Mouse (Mus musculus) forebrain, embryonic 11.5 days (tissue): ENCODE measurements around the gene Tomm40. TPM values are rescaled to one million over a fixed set of nuclear protein-coding genes. Genes with fewer than 3 reads are reported as not detected.

Source experiments
- ATAC-seq: fragments of 200-750 bp; cut with Nextera tagmentation; replicated peaks from 2 replicates; pipeline ENCODE4 v1.8.0; 2017; ENCODE audit warnings: moderate TSS enrichment; ENCODE audit not compliant: low FRiP score
- DNase-seq: peaks from one replicate; pipeline ENCODE4 v3.0.0-alpha.2; 2017; ENCODE audit warnings: low spot score
- H3K27ac ChIP-seq: fragments of 300-500 bp; sonication (generic); 2 replicates; pipeline ENCODE4 v1.5.1; 2014; ENCODE audit warnings: low read depth, low read length
- H3K27me3 ChIP-seq: fragments of 300-500 bp; sonication (generic); 2 replicates; pipeline ENCODE4 v1.6.1; 2014; ENCODE audit warnings: mild to moderate bottlenecking, low read length, mixed read lengths; ENCODE audit not compliant: control insufficient read depth, insufficient read depth
- H3K36me3 ChIP-seq: fragments of 300-500 bp; sonication (generic); 2 replicates; pipeline ENCODE4 v1.6.1; 2014; ENCODE audit warnings: mild to moderate bottlenecking, low read length, moderate library complexity, mixed read lengths; ENCODE audit not compliant: control insufficient read depth, insufficient read depth
- H3K4me1 ChIP-seq: fragments of 300-500 bp; sonication (generic); replicated peaks from 2 replicates; pipeline ENCODE4 v1.6.1; 2014; ENCODE audit warnings: low read length, mixed read lengths; ENCODE audit not compliant: control insufficient read depth, insufficient read depth
- H3K4me2 ChIP-seq: fragments of 300-500 bp; sonication (generic); 2 replicates; pipeline ENCODE4 v1.6.1; 2014; ENCODE audit warnings: low read depth, mild to moderate bottlenecking, low read length, moderate library complexity, mixed read lengths; ENCODE audit not compliant: severe bottlenecking
- H3K4me3 ChIP-seq: fragments of 300-500 bp; sonication (generic); 2 replicates; pipeline ENCODE4 v1.5.1; 2014; ENCODE audit warnings: low read depth, low read length
- H3K9ac ChIP-seq: fragments of 300-500 bp; sonication (generic); 2 replicates; pipeline ENCODE4 v1.6.1; 2014; ENCODE audit warnings: low read length
- H3K9me3 ChIP-seq: fragments of 300-500 bp; sonication (generic); 2 replicates; pipeline ENCODE4 v1.6.1; 2016; ENCODE audit warnings: low read length, mixed read lengths; ENCODE audit not compliant: control insufficient read depth
- WGBS: fragments of 180-500 bp; shearing (Covaris S2); extraction: QIAGEN DNeasy Blood & Tissue Kit; methylation state at CpG from one replicate; pipeline ENCODE4 v1.1.7; 2014; 5-methylcytosine and 5-hydroxymethylcytosine counted together
- polyA plus RNA-seq: library from polyadenylated mRNA; unstranded; fragments of >200 nt; fragmentation: Nextera tagmentation; extraction: Ambion mirVana; gene quantifications from 2 replicates; pipeline ENCODE4 v1.2.1, GENCODE M21; 2014

Gene Tomm40
- polyA plus RNA-seq, 1 experiment from 2014 or later: 160 TPM

GRCm38 (mm10) chr7:19754065-19754464 is 38.8 kb upstream of the Tomm40 start:
- ATAC-seq (no peak), DNase-seq (no peak)
- Histone ChIP-seq H3K4me1 (peaks cover 2% of the 10 kb centered on the region; the same call in 1 of the 2 replicates), H3K4me2 (no peak overlapping the region), H3K36me3 (no peaks in the 10 kb centered on the region), H3K9me3 (no peaks in the 10 kb centered on the region), H3K9ac (no peak overlapping the region), H3K4me3 (no peak overlapping the region), H3K27ac (no peak overlapping the region), H3K27me3 (no peaks in the 10 kb centered on the region)
- WGBS: 88% methylated on average over 1 of the region's 1 CpGs

- no peak overlapping the region for H3K4me3 ChIP-seq
- H3K27ac ChIP-seq: no peak overlapping the region
- no peak for ATAC-seq
- peaks cover 2% of the 10 kb centered on the region; the same call in 1 of the 2 replicates for H3K4me1 ChIP-seq
- no peak for DNase-seq
- WGBS: 87% methylated on average over 7 of the region's 7 CpGs
- H3K27me3 ChIP-seq: no peaks in the 10 kb centered on the region
- no peaks in the 10 kb centered on the region for H3K36me3 ChIP-seq
- H3K4me2 ChIP-seq: no peak overlapping the region
- H3K9me3 ChIP-seq: no peaks in the 10 kb centered on the region
- H3K9ac ChIP-seq: no peak overlapping the region
Measured at GRCm38 (mm10) chr7:19753587-19753986, 38.3 kb upstream of the Tomm40 start.

GRCm38 (mm10) chr7:19752652-19753051 is 37.4 kb upstream of the Tomm40 start:
- H3K4me1 ChIP-seq: peaks cover 7% of the 10 kb centered on the region
- no peak overlapping the region for H3K4me3 ChIP-seq
- no peaks in the 10 kb centered on the region for H3K9me3 ChIP-seq
- no peaks in the 10 kb centered on the region for H3K36me3 ChIP-seq
- no peaks in the 10 kb centered on the region for H3K27me3 ChIP-seq
- no peak for ATAC-seq
- H3K4me2 ChIP-seq: no peak overlapping the region
- no peak overlapping the region for H3K27ac ChIP-seq
- H3K9ac ChIP-seq: no peak overlapping the region
- 80% methylated on average over 8 of the region's 8 CpGs for WGBS
- DNase-seq: no peak

GRCm38 (mm10) chr7:19751070-19751383 is 35.8 kb upstream of the Tomm40 start:
- Histone ChIP-seq H3K9me3 (no peaks in the 10 kb centered on the region), H3K9ac (no peak overlapping the region), H3K36me3 (no peaks in the 10 kb centered on the region), H3K27me3 (no peaks in the 10 kb centered on the region), H3K27ac (no peak overlapping the region), H3K4me1 (peaks cover 7% of the 10 kb centered on the region), H3K4me3 (no peak overlapping the region), H3K4me2 (no peak overlapping the region)
- 64% methylated on average over 4 of the region's 4 CpGs for WGBS
- ATAC-seq (no peak), DNase-seq (no peak)

- Histone ChIP-seq H3K4me1 (peaks cover 7% of the 10 kb centered on the region), H3K27ac (peak within 1 kb of the TSS; percentile 42; the same call in 1 of the 2 replicates), H3K27me3 (no peaks in the 10 kb centered on the region), H3K9me3 (no peaks in the 10 kb centered on the region), H3K9ac (peak within 1 kb of the TSS; percentile 86), H3K4me2 (peak within 1 kb of the TSS; percentile 90), H3K4me3 (peak within 1 kb of the TSS; percentile 74), H3K36me3 (no peaks in the 10 kb centered on the region)
- 16% methylated on average over 19 of the region's 19 CpGs for WGBS
- peak; percentile 92 for DNase-seq
- ATAC-seq: peak; percentile 65
Measured at GRCm38 (mm10) chr7:19750217-19751069, 35.2 kb upstream of the Tomm40 start, which contains the start of gene Nectin2. Nectin2 (minus strand) TSS chr7:19750483.

- Histone ChIP-seq H3K4me2 (peak overlapping the region; percentile 90), H3K9ac (peak overlapping the region; percentile 86), H3K36me3 (no peaks in the 10 kb centered on the region), H3K27me3 (no peaks in the 10 kb centered on the region), H3K27ac (peak overlapping the region; percentile 51; the same call in 1 of the 2 replicates), H3K9me3 (no peaks in the 10 kb centered on the region), H3K4me1 (peaks cover 10% of the 10 kb centered on the region), H3K4me3 (peak overlapping the region; percentile 74)
- ATAC-seq (peak; percentile 96), DNase-seq (peak; percentile 99)
- WGBS: under 1% methylated on average over 46 of the region's 46 CpGs
Measured at GRCm38 (mm10) chr7:19749389-19750216, 34.4 kb upstream of the Tomm40 start.

- ATAC-seq: peak; percentile 6; the same call in 1 of the 2 replicates
- under 1% methylated on average over 32 of the region's 32 CpGs for WGBS
- H3K27ac ChIP-seq: peak overlapping the region; percentile 51; the same call in 1 of the 2 replicates
Measured at GRCm38 (mm10) chr7:19748219-19749195, 33.3 kb upstream of the Tomm40 start.

More at GRCm38 (mm10) chr7:19748219-19749195, 33.3 kb upstream of the Tomm40 start:
- no peaks in the 10 kb centered on the region for H3K27me3 ChIP-seq
- H3K36me3 ChIP-seq: no peaks in the 10 kb centered on the region; the same call in 1 of the 2 replicates
- peak overlapping the region; percentile 90 for H3K4me2 ChIP-seq
- peak overlapping the region; percentile 86 for H3K9ac ChIP-seq
- peak; percentile 72 for DNase-seq
- H3K4me1 ChIP-seq: peaks cover 10% of the 10 kb centered on the region
- no peaks in the 10 kb centered on the region for H3K9me3 ChIP-seq
- peak overlapping the region; percentile 74 for H3K4me3 ChIP-seq
